Mouse (Mus musculus): ENCODE results near the gene Olfr412. TPM values are rescaled to one million over a fixed set of nuclear protein-coding genes. Genes with fewer than 3 reads are reported as not detected.

The Olfr412 gene
- total RNA-seq, 2 experiments from 2014 or later, result not detected

- DNase-seq, result no peak
Observed at GRCm38 (mm10) chr11:74414112-74414511, 52.2 kb downstream of the Olfr412 start.

GRCm38 (mm10) chr11:74415736-74416135 is 53.9 kb downstream of the Olfr412 start:
- DNase-seq, result no peak

Other genes starting within 250 kb of the Olfr412 start
- gene Olfr401, start 248.4 kb upstream of the Olfr412 start, total RNA-seq (2021), result not detected
- not detected for gene Olfr402, start 208.5 kb upstream of the Olfr412 start, total RNA-seq (2021)
- gene Olfr403, start 175.8 kb upstream of the Olfr412 start, total RNA-seq (2021), result not detected
- not detected for gene Olfr43, start 150.7 kb upstream of the Olfr412 start, total RNA-seq (2021)
- not detected for gene Olfr406, start 102.3 kb upstream of the Olfr412 start, total RNA-seq (2021)
- not detected for gene Olfr59, start 78.3 kb upstream of the Olfr412 start, total RNA-seq (2021)
- gene Olfr410, start 24.0 kb upstream of the Olfr412 start, total RNA-seq (2021), result not detected
- not detected for gene Olfr411, start 9.4 kb upstream of the Olfr412 start, total RNA-seq (2021)
- gene Rap1gap2, start 248.8 kb downstream of the Olfr412 start, total RNA-seq (2021), result 10 to 100 TPM in 1 of 2 experiments, 1 to 10 TPM in 1; 6.2 to 10.7 TPM

Data from gastrocnemius, postnatal 25 days (tissue).